Mouse (Mus musculus): Measurements from ENCODE around the gene Gm17581. TPM values are rescaled to one million over a fixed set of nuclear protein-coding genes. Genes with fewer than 3 reads are reported as not detected.
"Not testable (repeated sequence)": the region's sequence is repeated elsewhere in the genome, so short reads cannot be mapped to it uniquely, and the experiment has no call there.

Gm17581 gene
- not detected in 2 replicates for total RNA-seq (2017)

- not testable (repeated sequence) for ATAC-seq (replicated peaks in 1 of 2; ENCODE audit: insufficient read depth in 1 of 2, low FRiP score in 2 of 2, low TSS enrichment in 1 of 2, low read depth in 1 of 2, poor library complexity in 2 of 2, severe bottlenecking in 2 of 2)
These were observed at the start of gene Gm17581 for GRCm38 (mm10) chr2:155735766-155736165. TSS of gene Gm17581 (minus strand) at chr2:155735866.

- no peak for ATAC-seq (replicated peaks in 1 of 2; ENCODE audit: insufficient read depth in 1 of 2, low FRiP score in 2 of 2, low TSS enrichment in 1 of 2, low read depth in 1 of 2, poor library complexity in 2 of 2, severe bottlenecking in 2 of 2)
These were observed 48.9 kb upstream of the Gm17581 start for GRCm38 (mm10) chr2:155784534-155784933.

- ATAC-seq (replicated peaks in 1 of 2; ENCODE audit: insufficient read depth in 1 of 2, low FRiP score in 2 of 2, low TSS enrichment in 1 of 2, low read depth in 1 of 2, poor library complexity in 2 of 2, severe bottlenecking in 2 of 2): no peak
These were observed 43.8 kb upstream of the Gm17581 start for GRCm38 (mm10) chr2:155779506-155779905.

- no peak for ATAC-seq (replicated peaks in 1 of 2; ENCODE audit: insufficient read depth in 1 of 2, low FRiP score in 2 of 2, low TSS enrichment in 1 of 2, low read depth in 1 of 2, poor library complexity in 2 of 2, severe bottlenecking in 2 of 2)
These were observed 43.4 kb upstream of the Gm17581 start for GRCm38 (mm10) chr2:155779066-155779465.

GRCm38 (mm10) chr2:155778004-155778403, 42.3 kb upstream of the Gm17581 start:
- ATAC-seq (replicated peaks in 1 of 2; ENCODE audit: insufficient read depth in 1 of 2, low FRiP score in 2 of 2, low TSS enrichment in 1 of 2, low read depth in 1 of 2, poor library complexity in 2 of 2, severe bottlenecking in 2 of 2): no peak

GRCm38 (mm10) chr2:155777688-155777985, 42.0 kb upstream of the Gm17581 start:
- ATAC-seq (replicated peaks in 1 of 2; ENCODE audit: insufficient read depth in 1 of 2, low FRiP score in 2 of 2, low TSS enrichment in 1 of 2, low read depth in 1 of 2, poor library complexity in 2 of 2, severe bottlenecking in 2 of 2): no peak

- no peak for ATAC-seq (replicated peaks in 1 of 2; ENCODE audit: insufficient read depth in 1 of 2, low FRiP score in 2 of 2, low TSS enrichment in 1 of 2, low read depth in 1 of 2, poor library complexity in 2 of 2, severe bottlenecking in 2 of 2)
These were observed 41.4 kb upstream of the Gm17581 start for GRCm38 (mm10) chr2:155776824-155777687.

GRCm38 (mm10) chr2:155775685-155776263, 40.1 kb upstream of the Gm17581 start:
- ATAC-seq (replicated peaks in 1 of 2; ENCODE audit: insufficient read depth in 1 of 2, low FRiP score in 2 of 2, low TSS enrichment in 1 of 2, low read depth in 1 of 2, poor library complexity in 2 of 2, severe bottlenecking in 2 of 2): peak; percentile 23 to 84; a peak in 3 of 4 replicates

- no peak for ATAC-seq (replicated peaks in 1 of 2; ENCODE audit: insufficient read depth in 1 of 2, low FRiP score in 2 of 2, low TSS enrichment in 1 of 2, low read depth in 1 of 2, poor library complexity in 2 of 2, severe bottlenecking in 2 of 2)
These were observed 39.4 kb upstream of the Gm17581 start, which contains the start of gene Mmp24 for GRCm38 (mm10) chr2:155774927-155775684. TSS of gene Mmp24 (plus strand) at chr2:155775342.

- no peak for ATAC-seq (replicated peaks in 1 of 2; ENCODE audit: insufficient read depth in 1 of 2, low FRiP score in 2 of 2, low TSS enrichment in 1 of 2, low read depth in 1 of 2, poor library complexity in 2 of 2, severe bottlenecking in 2 of 2)
These were observed 38.7 kb upstream of the Gm17581 start for GRCm38 (mm10) chr2:155774261-155774926.

- no peak for ATAC-seq (replicated peaks in 1 of 2; ENCODE audit: insufficient read depth in 1 of 2, low FRiP score in 2 of 2, low TSS enrichment in 1 of 2, low read depth in 1 of 2, poor library complexity in 2 of 2, severe bottlenecking in 2 of 2)
These were observed 38.0 kb upstream of the Gm17581 start for GRCm38 (mm10) chr2:155773664-155774063.

GRCm38 (mm10) chr2:155764679-155765418, 29.2 kb upstream of the Gm17581 start:
- ATAC-seq (replicated peaks in 1 of 2; ENCODE audit: insufficient read depth in 1 of 2, low FRiP score in 2 of 2, low TSS enrichment in 1 of 2, low read depth in 1 of 2, poor library complexity in 2 of 2, severe bottlenecking in 2 of 2): peak; percentile 56 to 72; a peak in 3 of 4 replicates

GRCm38 (mm10) chr2:155756855-155757566, 21.3 kb upstream of the Gm17581 start:
- peak; percentile 72 for ATAC-seq (replicated peaks in 1 of 2; ENCODE audit: insufficient read depth in 1 of 2, low FRiP score in 2 of 2, low TSS enrichment in 1 of 2, low read depth in 1 of 2, poor library complexity in 2 of 2, severe bottlenecking in 2 of 2)

- peak; percentile 60 to 62; a peak in 2 of 4 replicates for ATAC-seq (replicated peaks in 1 of 2; ENCODE audit: insufficient read depth in 1 of 2, low FRiP score in 2 of 2, low TSS enrichment in 1 of 2, low read depth in 1 of 2, poor library complexity in 2 of 2, severe bottlenecking in 2 of 2)
These were observed 20.1 kb upstream of the Gm17581 start for GRCm38 (mm10) chr2:155755746-155756145.

- ATAC-seq (replicated peaks in 1 of 2; ENCODE audit: insufficient read depth in 1 of 2, low FRiP score in 2 of 2, low TSS enrichment in 1 of 2, low read depth in 1 of 2, poor library complexity in 2 of 2, severe bottlenecking in 2 of 2): peak; percentile 43 to 49
These were observed 15.5 kb upstream of the Gm17581 start, which contains the start of gene Procr for GRCm38 (mm10) chr2:155751014-155751786. TSS of gene Procr (plus strand) at chr2:155751117.

- no peak for ATAC-seq (replicated peaks in 1 of 2; ENCODE audit: insufficient read depth in 1 of 2, low FRiP score in 2 of 2, low TSS enrichment in 1 of 2, low read depth in 1 of 2, poor library complexity in 2 of 2, severe bottlenecking in 2 of 2)
These were observed 13.7 kb upstream of the Gm17581 start for GRCm38 (mm10) chr2:155749394-155749793.

All from hematopoietic stem cell, adult 5-6 weeks (primary cell).